Mouse (Mus musculus) common myeloid progenitor, adult 5-6 weeks (primary cell): Measurements from ENCODE around the gene Cnn1. TPM values are rescaled to one million over a fixed set of nuclear protein-coding genes. Genes with fewer than 3 reads are reported as not detected.

Experiments used
- ATAC-seq: replicated peaks from 2 replicates; pipeline ENCODE4 v1.8.0; 2016; ENCODE audit warnings: low read depth, mild to moderate bottlenecking, moderate TSS enrichment, inconsistent platforms; ENCODE audit not compliant: poor library complexity, severe bottlenecking
- total RNA-seq: library from RNA; stranded (forward); fragments of 200-1000, 187-1606 nt; gene quantifications from 2 replicates; pipeline ENCODE4 v1.2.3, GENCODE M21; 2017

Cnn1 gene
- not detected in 2 replicates for total RNA-seq

DNA sequence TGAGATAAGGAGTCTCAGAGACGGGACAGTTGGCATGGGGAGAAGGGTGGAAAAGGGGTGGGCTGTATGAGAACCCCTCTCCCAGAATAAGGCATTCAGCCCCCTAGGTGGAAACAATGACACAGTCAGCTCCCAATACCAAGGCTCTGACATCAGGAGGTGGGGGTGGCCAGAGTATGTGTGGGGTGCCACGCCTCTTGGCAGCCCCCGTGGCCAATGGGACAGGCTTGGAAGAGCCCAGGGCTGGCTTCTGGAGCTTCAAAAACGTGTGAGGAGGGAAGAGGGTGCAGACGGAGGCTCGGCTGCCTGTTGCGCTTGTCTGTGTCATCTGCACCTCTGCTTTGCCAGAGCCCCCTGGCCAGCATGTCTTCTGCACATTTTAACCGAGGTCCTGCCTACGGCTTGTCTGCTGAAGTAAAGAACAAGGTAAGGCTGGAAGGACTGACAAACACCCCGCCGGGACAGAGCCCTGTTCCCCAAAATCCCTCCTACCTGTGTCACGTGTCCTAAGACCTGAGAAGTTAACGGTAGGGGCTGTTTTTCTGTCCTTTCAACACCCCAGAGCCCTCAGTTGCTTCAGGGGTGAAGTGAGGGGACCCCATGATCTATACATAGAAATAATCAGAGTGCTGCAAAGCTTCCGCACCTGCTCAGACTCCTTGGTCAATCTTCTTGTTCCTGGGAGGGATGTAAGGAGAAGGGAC is at the start of gene Cnn1:
Gene Cnn1 (plus strand): TSS at position 224 of the 704 bp plus-strand sequence.
- ATAC-seq: no peak

- ATAC-seq: no peak
These were observed 49.7 kb upstream of the Cnn1 start for GRCm38 (mm10) chr9:22049315-22049714.

DNA sequence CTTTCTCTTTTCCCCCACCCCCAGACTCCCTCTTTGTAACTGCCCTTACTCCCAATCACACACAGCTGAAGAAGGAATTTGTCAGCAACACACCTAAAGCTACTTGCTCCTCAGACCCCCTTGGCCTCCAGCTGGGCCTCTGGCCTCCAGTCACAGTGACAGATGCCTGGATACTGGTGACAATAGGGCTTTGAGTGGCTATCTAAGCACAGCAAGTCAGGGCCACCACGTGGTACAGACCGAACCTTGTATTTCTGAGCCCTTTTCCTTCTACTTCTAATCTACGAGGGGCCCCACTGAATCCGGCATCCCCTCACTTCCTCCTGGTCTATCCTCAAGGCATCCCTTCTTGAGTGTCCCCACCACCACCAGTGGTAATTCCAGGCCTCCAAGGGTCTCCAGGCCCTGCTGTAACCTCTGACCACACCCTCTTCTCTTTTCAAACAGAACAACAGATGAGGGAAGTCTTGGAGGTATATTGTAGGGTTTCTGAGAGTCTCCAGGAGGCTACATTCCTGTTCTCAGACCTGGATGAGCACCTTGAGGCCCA is 49.2 kb upstream of the Cnn1 start:
- ATAC-seq: no peak

DNA sequence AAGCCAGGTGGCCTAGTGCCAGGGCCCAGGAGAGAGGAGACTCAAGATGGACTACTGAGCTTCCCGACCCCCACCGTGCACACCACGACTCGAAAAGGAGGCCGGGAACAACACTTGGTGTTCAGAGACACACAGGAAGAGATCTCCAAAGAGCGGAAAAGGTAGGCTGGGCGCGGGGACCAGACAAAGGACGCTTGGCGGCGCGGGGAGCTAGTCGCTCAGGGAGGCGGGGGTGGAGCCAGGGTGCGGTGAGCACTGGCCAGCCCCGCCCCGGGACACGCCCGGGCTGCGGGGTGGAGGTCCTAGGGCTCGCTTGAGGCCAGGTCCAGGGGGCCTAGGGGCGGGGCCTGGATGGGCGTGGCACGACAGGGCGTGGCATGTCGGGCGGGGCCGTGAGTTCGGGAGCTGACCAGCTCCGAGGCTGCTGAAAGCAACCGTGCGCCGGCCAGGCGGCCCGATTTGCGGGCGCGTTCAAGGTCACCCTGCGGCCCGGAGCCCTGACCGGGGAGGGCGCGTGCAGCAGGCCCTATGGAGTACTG is 48.6 kb upstream of the Cnn1 start:
- ATAC-seq: peak; percentile 54

- no peak for ATAC-seq
These were observed 47.7 kb upstream of the Cnn1 start for GRCm38 (mm10) chr9:22051161-22051957.

DNA sequence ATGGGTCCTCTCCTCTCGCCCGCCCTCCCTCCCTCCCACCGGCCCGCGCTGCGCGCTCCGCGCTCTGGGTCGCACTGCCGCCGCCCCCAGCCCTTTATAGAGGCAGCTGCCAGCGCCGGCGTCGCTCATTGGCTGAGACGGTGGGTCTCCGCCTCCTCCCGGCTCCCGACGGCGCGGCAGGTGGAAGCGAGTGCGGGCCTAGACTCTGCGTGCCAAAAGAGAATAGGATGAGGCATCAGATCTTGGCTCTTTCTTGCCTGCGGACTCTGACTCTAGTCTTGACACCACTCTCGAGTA is 47.1 kb upstream of the Cnn1 start, which contains the start of gene Elavl3:
Gene Elavl3 (minus strand): TSS at position 66 of the 297 bp plus-strand sequence.
- no peak for ATAC-seq

DNA sequence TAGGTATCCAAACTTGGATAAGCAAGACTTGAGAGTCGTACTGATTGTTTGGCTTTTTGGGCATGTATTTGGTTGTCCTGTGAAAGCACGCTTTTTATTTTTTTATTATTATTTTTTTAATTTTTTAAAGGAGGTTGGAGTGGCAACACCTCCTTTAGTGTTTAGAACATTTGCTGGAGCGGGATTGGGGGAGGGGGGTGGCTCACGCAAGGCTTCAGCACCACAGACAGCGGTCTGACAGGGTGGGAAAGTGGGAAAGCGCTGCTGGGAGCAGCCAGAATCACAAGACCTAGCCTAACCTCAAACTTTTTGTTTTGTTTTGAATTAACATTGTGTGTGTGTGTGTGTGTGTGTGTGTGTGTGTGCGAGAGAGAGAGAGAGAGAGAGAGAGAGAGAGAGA is 45.4 kb upstream of the Cnn1 start:
- no peak for ATAC-seq

GRCm38 (mm10) chr9:22054411-22055076 is 44.5 kb upstream of the Cnn1 start:
- ATAC-seq: peak; percentile 80

DNA sequence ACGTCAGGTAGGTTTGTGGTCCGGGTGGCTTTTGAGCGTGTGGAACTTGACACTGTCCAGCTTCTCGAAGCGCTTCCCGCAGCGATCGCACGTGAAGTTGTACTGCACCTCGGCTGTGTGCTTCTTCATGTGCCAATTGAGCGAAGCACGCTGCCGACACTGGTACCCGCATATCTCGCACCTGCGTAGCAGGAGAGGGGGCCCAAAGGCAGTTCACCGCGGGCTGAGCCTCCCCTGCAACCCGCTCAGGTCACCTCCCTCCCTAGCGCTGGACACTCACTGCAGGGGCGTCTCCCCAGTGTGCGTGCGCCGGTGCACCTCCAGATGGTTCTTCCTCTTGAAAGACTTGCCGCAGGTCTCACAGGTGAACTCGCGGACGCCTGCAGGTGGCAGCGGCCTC is 43.3 kb upstream of the Cnn1 start:
- no peak for ATAC-seq

- ATAC-seq: no peak
These were observed 42.6 kb upstream of the Cnn1 start for GRCm38 (mm10) chr9:22056303-22056910.

- ATAC-seq: no peak
These were observed 41.9 kb upstream of the Cnn1 start for GRCm38 (mm10) chr9:22057031-22057517.

- ATAC-seq: no peak
These were observed 41.0 kb upstream of the Cnn1 start for GRCm38 (mm10) chr9:22058011-22058424.

DNA sequence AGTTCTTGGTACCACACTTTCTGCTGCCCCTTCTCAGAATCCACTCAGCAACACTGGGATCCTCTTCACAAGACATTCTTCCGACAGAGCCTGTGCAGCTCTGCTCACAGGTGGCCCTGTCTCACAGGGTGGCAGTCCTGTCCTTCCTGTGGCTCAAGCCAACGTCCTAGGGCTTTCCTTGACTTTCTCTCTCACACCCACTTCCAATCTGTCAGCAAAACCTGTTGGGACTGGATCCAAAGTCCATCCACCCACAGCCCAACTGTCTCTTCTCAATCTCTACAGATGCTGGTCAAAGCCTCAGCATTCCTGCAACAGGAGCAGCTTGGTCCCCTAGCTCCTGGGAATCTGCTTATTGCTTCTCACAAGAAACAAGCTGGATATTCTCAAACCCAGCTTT is 37.7 kb upstream of the Cnn1 start:
- ATAC-seq: no peak

- ATAC-seq: no peak
These were observed 34.7 kb upstream of the Cnn1 start for GRCm38 (mm10) chr9:22064341-22064740.

DNA sequence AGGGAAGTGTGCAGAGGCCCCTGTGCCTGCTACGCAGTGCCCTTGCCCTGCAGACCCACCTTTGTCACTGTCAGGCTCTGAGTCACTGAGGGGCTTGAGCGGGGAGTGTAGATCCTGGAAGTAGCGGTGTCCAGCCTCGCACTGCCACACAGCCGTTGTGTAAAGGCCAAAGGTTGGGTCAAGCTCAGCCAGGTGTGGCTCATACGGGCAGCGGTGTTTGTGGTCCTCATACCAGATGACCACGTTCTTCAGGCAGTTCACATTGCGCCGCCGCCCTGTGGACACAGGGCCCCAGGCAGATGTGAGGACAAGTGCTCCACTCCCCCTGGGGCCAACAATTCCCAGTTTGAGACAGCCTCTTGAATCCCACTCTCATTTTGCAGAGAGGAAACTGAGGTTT is 33.4 kb upstream of the Cnn1 start:
- ATAC-seq: no peak

DNA sequence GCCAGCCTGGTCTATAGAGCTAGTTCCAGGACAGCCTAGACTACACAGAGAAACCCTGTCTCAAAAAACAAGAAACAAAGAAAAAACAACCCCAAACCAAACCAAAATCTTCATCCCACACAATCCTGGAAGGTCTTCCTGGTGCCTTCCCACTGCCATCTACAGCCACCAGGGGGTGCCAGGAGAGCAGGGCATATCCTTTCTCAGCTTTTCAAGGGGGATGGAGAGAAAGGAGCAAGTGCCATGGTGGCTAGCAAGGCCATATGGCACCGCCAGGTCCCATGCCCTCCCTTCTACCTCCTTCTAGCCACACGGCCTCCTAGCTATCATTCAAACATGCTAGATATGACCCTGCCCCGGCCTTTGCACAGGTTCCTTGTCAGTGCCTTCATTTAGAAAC is 32.6 kb upstream of the Cnn1 start:
- peak; percentile 39; the same call in 1 of the 2 replicates for ATAC-seq

- no peak for ATAC-seq
These were observed 31.8 kb upstream of the Cnn1 start for GRCm38 (mm10) chr9:22067195-22067594.

DNA sequence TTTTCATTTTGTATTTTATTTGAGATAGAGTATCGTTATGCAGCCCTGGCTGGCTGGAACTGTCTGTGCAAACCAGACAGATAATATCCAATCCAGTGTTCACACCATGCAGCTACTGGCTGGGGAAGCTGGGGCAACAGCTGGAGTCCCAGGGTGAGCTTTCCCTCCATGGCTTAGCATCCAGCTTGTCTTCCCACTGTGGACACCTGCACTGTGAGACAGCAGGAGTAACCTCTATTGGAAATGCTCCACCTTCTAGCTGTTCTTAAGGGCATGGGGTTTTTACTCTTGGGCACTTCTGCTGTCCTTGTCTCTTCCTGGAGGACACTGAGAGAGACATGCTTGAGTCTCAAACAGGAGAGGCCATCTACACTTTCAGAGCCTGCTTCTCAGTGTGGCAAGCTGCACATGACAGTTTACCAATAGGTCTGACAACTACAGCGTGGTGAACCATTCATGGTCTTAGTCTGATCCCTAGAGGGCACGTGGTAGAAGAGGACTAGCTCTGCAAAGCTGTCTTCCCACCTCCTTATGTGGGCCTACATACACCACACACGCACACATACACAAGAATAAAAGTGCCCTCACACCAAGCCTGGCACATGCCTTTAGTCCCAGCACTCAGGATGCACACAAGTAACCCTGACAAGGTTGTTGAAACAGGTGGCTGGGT is 29.0 kb upstream of the Cnn1 start:
- no peak for ATAC-seq

- ATAC-seq: peak; percentile 96
These were observed 28.0 kb upstream of the Cnn1 start, which contains the start of the genes Gm49318 and Zfp653 for GRCm38 (mm10) chr9:22070791-22071573. Gene Gm49318, minus strand, starts transcription at chr9:22071259. Gene Zfp653, minus strand, starts transcription at chr9:22071376.
